Mouse (Mus musculus): ENCODE results near the gene Ube2b.
A peak's percentile ranks its signal among the peaks of the same experiment; 100 is the strongest.

Ube2b gene

GRCm38 (mm10) chr11:52000290-52000962 lies at the start of gene Ube2b:
Ube2b (minus strand) TSS chr11:52000762.
- DNase-seq: peak; percentile 99

GRCm38 (mm10) chr11:52046446-52047165 lies 46.0 kb upstream of the Ube2b start:
- peak; percentile 13 for DNase-seq

GRCm38 (mm10) chr11:52044156-52044555 lies 43.6 kb upstream of the Ube2b start:
- no peak for DNase-seq

GRCm38 (mm10) chr11:52043224-52043623 lies 42.7 kb upstream of the Ube2b start:
- DNase-seq: no peak

GRCm38 (mm10) chr11:52037659-52038058 lies 37.1 kb upstream of the Ube2b start:
- no peak for DNase-seq

GRCm38 (mm10) chr11:52035905-52036304 lies 35.3 kb upstream of the Ube2b start:
- no peak for DNase-seq

GRCm38 (mm10) chr11:52033953-52034352 lies 33.4 kb upstream of the Ube2b start:
- no peak for DNase-seq

- DNase-seq: no peak
Observed at GRCm38 (mm10) chr11:52032356-52032755, 31.8 kb upstream of the Ube2b start.

GRCm38 (mm10) chr11:52018217-52018616 lies 17.7 kb upstream of the Ube2b start:
- no peak for DNase-seq

- DNase-seq: no peak
Observed at GRCm38 (mm10) chr11:52011541-52011940, 11.0 kb upstream of the Ube2b start.

GRCm38 (mm10) chr11:52011011-52011410 lies 10.4 kb upstream of the Ube2b start:
- DNase-seq: no peak

GRCm38 (mm10) chr11:52005586-52005985 lies 5.0 kb upstream of the Ube2b start:
- no peak for DNase-seq

- DNase-seq: peak; percentile 98
Observed at GRCm38 (mm10) chr11:52003772-52004528, 3.4 kb upstream of the Ube2b start, which contains the start of gene Cdkl3. Cdkl3 (plus strand) TSS chr11:52004221.

- no peak for DNase-seq
Observed at GRCm38 (mm10) chr11:52003505-52003771, 2.9 kb upstream of the Ube2b start.

GRCm38 (mm10) chr11:52002842-52003504 lies 2.4 kb upstream of the Ube2b start:
- DNase-seq: no peak

- no peak for DNase-seq
Observed at GRCm38 (mm10) chr11:52001861-52002260, 1.3 kb upstream of the Ube2b start.

GRCm38 (mm10) chr11:52001341-52001740 lies 779 bp upstream of the Ube2b start:
- DNase-seq: no peak

GRCm38 (mm10) chr11:51999611-52000289 lies 812 bp downstream of the Ube2b start:
- peak; percentile 81 for DNase-seq

- DNase-seq: no peak
Observed at GRCm38 (mm10) chr11:51971644-51972043, 28.9 kb downstream of the Ube2b start.

GRCm38 (mm10) chr11:51969511-51969910 lies 31.1 kb downstream of the Ube2b start:
- DNase-seq: no peak

GRCm38 (mm10) chr11:51968896-51969295 lies 31.7 kb downstream of the Ube2b start:
- DNase-seq: no peak

All from embryo, embryonic 11 days (tissue).